Mouse (Mus musculus): ENCODE results near the gene Ush1g. TPM values are rescaled to one million over a fixed set of nuclear protein-coding genes. Genes with fewer than 3 reads are reported as not detected.

Ush1g gene
- not detected in 2 replicates for total RNA-seq (2012; rRNA removed)
- polyA plus RNA-seq (2012; ENCODE audit: insufficient read depth in 1 of 2, insufficient read length in 2 of 2, low read depth in 1 of 2, low replicate concordance in 2 of 2, missing spikeins in 1 of 2) = not detected

GRCm38 (mm10) chr11:115321906-115322693 is at the start of gene Ush1g:
TSS of gene Ush1g (minus strand) at chr11:115322041.
- no peak within 1 kb of the TSS for H3K9ac ChIP-seq (ENCODE audit: control insufficient read depth, low read depth, low read length, poor library complexity, severe bottlenecking)

GRCm38 (mm10) chr11:115371354-115371753 is 49.5 kb upstream of the Ush1g start:
- DNase-seq (ENCODE audit: low read depth, low spot score) = no peak
- TF ChIP-seq MAX (IDR thresholded peaks at IDR 0.05; ENCODE audit: low read length) (no peak), GATA1 (IDR thresholded peaks at IDR 0.05; ENCODE audit: low read depth, low read length) (no peak), CHD2 (IDR thresholded peaks at IDR 0.05; ENCODE audit: low read length) (no peak), ZKSCAN1 (IDR thresholded peaks at IDR 0.05; ENCODE audit: low read depth, low read length) (no peak), MYC (IDR thresholded peaks at IDR 0.05; ENCODE audit: low read depth, low read length) (no peak), RAD21 (IDR thresholded peaks at IDR 0.05; ENCODE audit: low read depth, low read length) (no peak), GABPA (IDR thresholded peaks at IDR 0.05; ENCODE audit: low read depth, low read length) (no peak), KAT2A (conservative IDR thresholded peaks at IDR 0.05; ENCODE audit: low read depth, low read length) (no peak), MAZ (IDR thresholded peaks at IDR 0.05; ENCODE audit: low read depth, low read length) (no peak), USF2 (IDR thresholded peaks at IDR 0.05; ENCODE audit: borderline replicate concordance in 1 of 2, insufficient read depth in 1 of 2, low read depth in 1 of 2, low read length in 2 of 2) (no peak), TCF12 (IDR thresholded peaks at IDR 0.05; ENCODE audit: low read depth, low read length) (no peak), MXI1 (IDR thresholded peaks at IDR 0.05; ENCODE audit: low read depth, low read length) (no peak), ETS1 (IDR thresholded peaks at IDR 0.05; ENCODE audit: low read depth, low read length) (no peak), TAL1 (IDR thresholded peaks at IDR 0.05; ENCODE audit: low read length) (no peak)
- Histone ChIP-seq H3K27ac (ENCODE audit: control insufficient read depth, low read depth, low read length) (no peak overlapping the region), H3K27me3 (ENCODE audit: control insufficient read depth in 1 of 2, insufficient read depth in 2 of 2, low read length in 2 of 2) (peaks cover 3 to 7% of the 10 kb centered on the region in 2 experiments; a peak in 3 of 4 replicates), H3K4me1 (ENCODE audit: control insufficient read depth in 1 of 2, insufficient read depth in 2 of 2, low read length in 2 of 2) (no peaks in the 10 kb centered on the region; a peak in 1 of 4 replicates), H3K4me3 (ENCODE audit: control insufficient read depth in 1 of 2, insufficient read depth in 1 of 2, low read depth in 2 of 2, low read length in 2 of 2) (no peak overlapping the region), H3K9me3 (replicated peaks; ENCODE audit: insufficient read depth, low read length) (no peaks in the 10 kb centered on the region), H3K36me3 (ENCODE audit: control insufficient read depth in 1 of 2, insufficient read depth in 2 of 2, low read length in 2 of 2) (no peaks in the 10 kb centered on the region; a peak in 1 of 4 replicates), H3K79me2 (ENCODE audit: control insufficient read depth, insufficient read depth, low read length, poor library complexity) (no peaks in the 10 kb centered on the region), H3K9ac (ENCODE audit: control insufficient read depth, low read depth, low read length, poor library complexity, severe bottlenecking) (no peak overlapping the region)

More at GRCm38 (mm10) chr11:115321906-115322693, at the start of gene Ush1g:
- Histone ChIP-seq H3K27ac (ENCODE audit: control insufficient read depth, low read depth, low read length) (no peak within 1 kb of the TSS), H3K27me3 (ENCODE audit: control insufficient read depth in 1 of 2, insufficient read depth in 2 of 2, low read length in 2 of 2) (peaks cover 2 to 4% of the 10 kb centered on the region in 2 experiments; a peak in 3 of 4 replicates), H3K9me3 (replicated peaks; ENCODE audit: insufficient read depth, low read length) (no peaks in the 10 kb centered on the region), H3K79me2 (ENCODE audit: control insufficient read depth, insufficient read depth, low read length, poor library complexity) (no peaks in the 10 kb centered on the region), H3K36me3 (ENCODE audit: control insufficient read depth in 1 of 2, insufficient read depth in 2 of 2, low read length in 2 of 2) (no peaks in the 10 kb centered on the region), H3K4me1 (ENCODE audit: control insufficient read depth in 1 of 2, insufficient read depth in 2 of 2, low read length in 2 of 2) (no peaks in the 10 kb centered on the region), H3K4me3 (ENCODE audit: control insufficient read depth in 1 of 2, insufficient read depth in 1 of 2, low read depth in 2 of 2, low read length in 2 of 2) (no peak within 1 kb of the TSS)
- TF ChIP-seq BHLHE40 (IDR thresholded peaks at IDR 0.05; ENCODE audit: borderline replicate concordance, low read depth, low read length) = no peak
- no peak for TF ChIP-seq USF1 (IDR thresholded peaks at IDR 0.05; ENCODE audit: low read depth, low read length)
- no peak for TF ChIP-seq GATA1 (IDR thresholded peaks at IDR 0.05; ENCODE audit: low read depth, low read length)
- TF ChIP-seq CTCF (IDR thresholded peaks at IDR 0.05 in 2 of 3, conservative IDR thresholded peaks at IDR 0.05 in 1 of 3; ENCODE audit: control insufficient read depth in 1 of 3, insufficient read depth in 1 of 3, low read depth in 2 of 3, low read length in 3 of 3, poor library complexity in 1 of 3, severe bottlenecking in 1 of 3) = peak; percentile 74 to 96 (median 91)
- peak; percentile 78 for TF ChIP-seq SMC3 (IDR thresholded peaks at IDR 0.05; ENCODE audit: low read depth, low read length)
- peak; percentile 85 for TF ChIP-seq RAD21 (IDR thresholded peaks at IDR 0.05; ENCODE audit: low read depth, low read length)
- 0 out of 2 replicates have a peak, but pooled peaks have one; percentile 37 for TF ChIP-seq MYC (IDR thresholded peaks at IDR 0.05; ENCODE audit: low read depth, low read length)
- peak; percentile 82; the same call in 1 of the 2 replicates for TF ChIP-seq MAZ (IDR thresholded peaks at IDR 0.05; ENCODE audit: low read depth, low read length)
- TF ChIP-seq ZC3H11A (IDR thresholded peaks at IDR 0.05; ENCODE audit: low read depth, low read length) = peak; percentile 59
- TF ChIP-seq CHD2 (IDR thresholded peaks at IDR 0.05; ENCODE audit: low read length) = no peak
- peak; percentile 68 for DNase-seq (ENCODE audit: low read depth, low spot score)

Measured in MEL (cell line).